Mouse (Mus musculus) lung, postnatal 0 days (tissue): ENCODE results near the gene Nfkb2.

ENCODE experiments used
- CTCF ChIP-seq: IDR thresholded peaks from 2 replicates; pipeline ENCODE4 v1.5.1; 2016; ENCODE audit warnings: antibody characterized with exemption, mild to moderate bottlenecking
- EP300 ChIP-seq: IDR thresholded peaks from 2 replicates; pipeline ENCODE4 v1.6.1; 2016; ENCODE audit warnings: antibody characterized with exemption, mild to moderate bottlenecking, control low read depth

DNA sequence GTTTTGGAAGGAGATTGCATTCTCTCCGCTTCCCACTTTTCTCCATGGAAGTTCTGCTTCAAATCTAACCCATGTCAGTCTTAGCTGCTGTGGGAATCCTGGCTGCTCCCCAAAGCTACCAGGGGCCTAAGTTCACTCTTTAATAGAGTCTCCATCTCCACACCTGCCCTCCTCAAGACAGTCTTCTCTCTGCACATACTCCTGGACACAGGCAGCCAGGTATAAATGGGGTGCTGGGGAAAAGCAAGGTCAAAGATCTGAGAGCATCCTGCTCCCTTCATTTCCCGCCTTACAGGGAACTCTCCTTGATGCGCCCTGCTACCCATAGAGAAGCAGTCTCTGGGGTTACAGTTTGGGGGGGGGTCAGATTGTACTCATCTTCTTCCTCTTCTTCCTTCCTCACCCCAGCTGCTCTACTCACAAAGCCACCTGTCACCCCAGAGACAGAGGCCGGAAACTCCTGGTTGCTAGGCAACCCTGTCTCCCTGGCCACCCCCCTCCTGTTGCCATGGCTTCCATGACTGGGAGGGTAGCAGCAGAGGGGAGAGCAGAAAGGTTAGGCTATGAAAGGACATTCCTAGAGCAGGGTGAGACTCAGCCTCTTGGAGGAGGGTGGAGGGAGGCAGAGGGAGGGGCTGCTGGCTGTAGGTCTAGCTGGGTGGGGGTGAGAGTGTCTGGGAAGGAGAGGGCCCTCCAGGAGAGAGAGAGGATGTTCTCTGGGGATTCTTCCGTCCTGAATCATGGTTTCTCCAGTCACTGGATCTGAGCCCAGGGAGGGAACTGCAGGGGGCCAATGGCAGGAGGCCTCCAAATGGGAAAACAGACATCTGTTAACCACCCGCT, 17.2 kb downstream of the Nfkb2 start:
- TF ChIP-seq CTCF (no peak), EP300 (no peak)
